Mouse (Mus musculus) myocyte (in vitro differentiated cells): ENCODE measurements around the gene Zfp335. TPM values are rescaled to one million over a fixed set of nuclear protein-coding genes. Genes with fewer than 3 reads are reported as not detected.
"Not testable (repeated sequence)": the region's sequence is repeated elsewhere in the genome, so short reads cannot be mapped to it uniquely, and the experiment has no call there.

Experiments used
- H3K27me3 ChIP-seq: one replicate; pipeline ENCODE4 v1.6.1; 2011; ENCODE audit not compliant: control insufficient read depth, insufficient read depth, insufficient read length
- H3K36me3 ChIP-seq: one replicate; pipeline ENCODE4 v1.6.1; 2011; ENCODE audit not compliant: control insufficient read depth, insufficient read depth
- H3K4me2 ChIP-seq: one replicate; pipeline ENCODE4 v1.6.1; 2011; ENCODE audit warnings: low read depth, control low read depth
- H3K4me3 ChIP-seq: one replicate; pipeline ENCODE4 v1.5.1; 2011; ENCODE audit warnings: mild to moderate bottlenecking, control low read depth, moderate library complexity
- H3K79me2 ChIP-seq: one replicate; pipeline ENCODE4 v1.6.1; 2011; ENCODE audit not compliant: control insufficient read depth, insufficient read depth
- H3ac ChIP-seq: one replicate; pipeline ENCODE4 v1.6.1; 2011; ENCODE audit not compliant: control insufficient read depth, insufficient read length
- CEBPB ChIP-seq: IDR thresholded peaks from 2 replicates; pipeline ENCODE4 v1.6.1; 2011; ENCODE audit warnings: mild to moderate bottlenecking, moderate library complexity; ENCODE audit not compliant: poor library complexity, insufficient read depth, severe bottlenecking
- E2F4 ChIP-seq: IDR thresholded peaks from one replicate; pipeline ENCODE4 v1.6.1; 2011; ENCODE audit warnings: mild to moderate bottlenecking, control low read depth, moderate library complexity; ENCODE audit not compliant: insufficient read depth
- MAX ChIP-seq: IDR thresholded peaks from one replicate; pipeline ENCODE4 v1.6.1; 2011; ENCODE audit warnings: low read depth, mild to moderate bottlenecking, control low read depth
- MYOD1 ChIP-seq, 3 experiments: IDR thresholded peaks; one replicate each; pipeline ENCODE4 v1.6.1; 2011; ENCODE audit warnings: control low read depth in 2 of 3, low read depth in 2 of 3, mild to moderate bottlenecking in 2 of 3, moderate library complexity in 1 of 3; ENCODE audit not compliant: insufficient read length in 2 of 3, control insufficient read depth in 1 of 3
- MYOG ChIP-seq, 3 experiments: IDR thresholded peaks; one replicate each; pipeline ENCODE4 v1.6.1; 2011; ENCODE audit warnings: control low read depth in 2 of 3, low read depth in 2 of 3, mild to moderate bottlenecking in 2 of 3; ENCODE audit not compliant: insufficient read length in 2 of 3, control insufficient read depth in 1 of 3, insufficient read depth in 1 of 3
- POLR2A ChIP-seq: IDR thresholded peaks from one replicate; pipeline ENCODE4 v1.6.1; 2011; ENCODE audit warnings: low read depth, mild to moderate bottlenecking, control low read depth, moderate library complexity; ENCODE audit not compliant: insufficient read length
- POLR2AphosphoS2 ChIP-seq: IDR thresholded peaks from one replicate; pipeline ENCODE4 v1.6.1; 2011; ENCODE audit warnings: low read depth, control low read depth; ENCODE audit not compliant: insufficient read length
- REST ChIP-seq: IDR thresholded peaks from one replicate; pipeline ENCODE4 v1.6.1; 2011; ENCODE audit warnings: mild to moderate bottlenecking, control low read depth, moderate library complexity; ENCODE audit not compliant: insufficient read depth, insufficient read length
- SRF ChIP-seq: IDR thresholded peaks from one replicate; pipeline ENCODE4 v1.6.1; 2011; ENCODE audit warnings: low read depth; ENCODE audit not compliant: control insufficient read depth, insufficient read length
- TCF12 ChIP-seq: IDR thresholded peaks from one replicate; pipeline ENCODE4 v1.6.1; 2011; ENCODE audit warnings: mild to moderate bottlenecking, control low read depth; ENCODE audit not compliant: poor library complexity, insufficient read depth, severe bottlenecking
- TCF3 ChIP-seq: IDR thresholded peaks from one replicate; pipeline ENCODE4 v1.6.1; 2011; ENCODE audit warnings: low read depth, control low read depth; ENCODE audit not compliant: insufficient read length
- USF1 ChIP-seq: IDR thresholded peaks from one replicate; pipeline ENCODE4 v1.6.1; 2011; ENCODE audit warnings: low read depth, mild to moderate bottlenecking, control low read depth, moderate library complexity
- polyA plus RNA-seq: library from polyadenylated mRNA; unstranded; fragments of >200 nt; fragmentation: generic; extraction: Trizol; gene quantifications from one replicate; pipeline ENCODE4 v1.2.1, GENCODE M21; 2012; ENCODE audit warnings: missing spikeins

The Zfp335 gene
- polyA plus RNA-seq, 1 experiment: 11.1 TPM

GRCm38 (mm10) chr2:164864593-164864992, 47.0 kb downstream of the Zfp335 start:
- H3ac ChIP-seq: no peak overlapping the region
- TF ChIP-seq E2F4: no peak
- TF ChIP-seq POLR2A: no peak
- H3K4me3 ChIP-seq: no peak overlapping the region

GRCm38 (mm10) chr2:164863411-164863810, 48.1 kb downstream of the Zfp335 start:
- H3K27me3 ChIP-seq, H3K4me2 ChIP-seq, H3ac ChIP-seq, H3K4me3 ChIP-seq, H3K36me3 ChIP-seq, H3K79me2 ChIP-seq: not testable (repeated sequence)

More at GRCm38 (mm10) chr2:164864593-164864992, 47.0 kb downstream of the Zfp335 start:
- peak overlapping the region; percentile 27 for H3K4me2 ChIP-seq
- no peaks in the 10 kb centered on the region for H3K79me2 ChIP-seq
- no peaks in the 10 kb centered on the region for H3K27me3 ChIP-seq
- H3K36me3 ChIP-seq: no peaks in the 10 kb centered on the region

GRCm38 (mm10) chr2:164862179-164862861, 49.2 kb downstream of the Zfp335 start:
- Histone ChIP-seq H3K4me3 (no peak overlapping the region), H3K79me2 (no peaks in the 10 kb centered on the region), H3K36me3 (no peaks in the 10 kb centered on the region), H3K4me2 (peak overlapping the region; percentile 39), H3ac (no peak overlapping the region), H3K27me3 (no peaks in the 10 kb centered on the region)
- TF ChIP-seq E2F4 (no peak), CEBPB (peak; percentile 78; the same call in 1 of the 2 replicates), MYOG (IDR thresholded peaks at IDR 0.05; ENCODE audit: control insufficient read depth in 1 of 3, insufficient read depth in 1 of 3, insufficient read length in 2 of 3, low read depth in 2 of 3) (peak; percentile 28 to 80 (median 75)), SRF (no peak), TCF3 (no peak), TCF12 (peak; percentile 75), USF1 (peak; percentile 56), POLR2AphosphoS2 (no peak), MYOD1 (IDR thresholded peaks at IDR 0.05; ENCODE audit: control insufficient read depth in 1 of 3, insufficient read length in 2 of 3, low read depth in 2 of 3) (peak in 2 of 3 experiments; percentile 19 to 61)

GRCm38 (mm10) chr2:164861094-164861493, 50.5 kb downstream of the Zfp335 start:
- TF ChIP-seq USF1 (no peak), E2F4 (no peak), SRF (no peak), TCF3 (no peak), MYOD1 (IDR thresholded peaks at IDR 0.05; ENCODE audit: control insufficient read depth in 1 of 3, insufficient read length in 2 of 3, low read depth in 2 of 3) (no peak), MAX (no peak), REST (no peak), CEBPB (no peak), POLR2A (no peak), TCF12 (no peak), MYOG (IDR thresholded peaks at IDR 0.05; ENCODE audit: control insufficient read depth in 1 of 3, insufficient read depth in 1 of 3, insufficient read length in 2 of 3, low read depth in 2 of 3) (no peak), POLR2AphosphoS2 (no peak)
- Histone ChIP-seq H3K4me3 (no peak overlapping the region), H3K79me2 (no peaks in the 10 kb centered on the region), H3K36me3 (no peaks in the 10 kb centered on the region), H3K27me3 (no peaks in the 10 kb centered on the region), H3K4me2 (peak overlapping the region; percentile 39), H3ac (no peak overlapping the region)

GRCm38 (mm10) chr2:164859640-164860432, 51.7 kb downstream of the Zfp335 start:
- Histone ChIP-seq H3K36me3 (no peaks in the 10 kb centered on the region), H3K79me2 (no peaks in the 10 kb centered on the region), H3K4me3 (no peak overlapping the region), H3K4me2 (peak overlapping the region; percentile 39), H3ac (no peak overlapping the region), H3K27me3 (no peaks in the 10 kb centered on the region)
- TF ChIP-seq SRF (no peak), TCF3 (no peak), MYOD1 (IDR thresholded peaks at IDR 0.05; ENCODE audit: control insufficient read depth in 1 of 3, insufficient read length in 2 of 3, low read depth in 2 of 3) (no peak), CEBPB (no peak), POLR2A (no peak), POLR2AphosphoS2 (no peak), MYOG (IDR thresholded peaks at IDR 0.05; ENCODE audit: control insufficient read depth in 1 of 3, insufficient read depth in 1 of 3, insufficient read length in 2 of 3, low read depth in 2 of 3) (no peak), USF1 (no peak), REST (no peak), MAX (no peak), E2F4 (no peak), TCF12 (no peak)
